Mouse (Mus musculus): Measurements from ENCODE around the gene Srpr.

DNA sequence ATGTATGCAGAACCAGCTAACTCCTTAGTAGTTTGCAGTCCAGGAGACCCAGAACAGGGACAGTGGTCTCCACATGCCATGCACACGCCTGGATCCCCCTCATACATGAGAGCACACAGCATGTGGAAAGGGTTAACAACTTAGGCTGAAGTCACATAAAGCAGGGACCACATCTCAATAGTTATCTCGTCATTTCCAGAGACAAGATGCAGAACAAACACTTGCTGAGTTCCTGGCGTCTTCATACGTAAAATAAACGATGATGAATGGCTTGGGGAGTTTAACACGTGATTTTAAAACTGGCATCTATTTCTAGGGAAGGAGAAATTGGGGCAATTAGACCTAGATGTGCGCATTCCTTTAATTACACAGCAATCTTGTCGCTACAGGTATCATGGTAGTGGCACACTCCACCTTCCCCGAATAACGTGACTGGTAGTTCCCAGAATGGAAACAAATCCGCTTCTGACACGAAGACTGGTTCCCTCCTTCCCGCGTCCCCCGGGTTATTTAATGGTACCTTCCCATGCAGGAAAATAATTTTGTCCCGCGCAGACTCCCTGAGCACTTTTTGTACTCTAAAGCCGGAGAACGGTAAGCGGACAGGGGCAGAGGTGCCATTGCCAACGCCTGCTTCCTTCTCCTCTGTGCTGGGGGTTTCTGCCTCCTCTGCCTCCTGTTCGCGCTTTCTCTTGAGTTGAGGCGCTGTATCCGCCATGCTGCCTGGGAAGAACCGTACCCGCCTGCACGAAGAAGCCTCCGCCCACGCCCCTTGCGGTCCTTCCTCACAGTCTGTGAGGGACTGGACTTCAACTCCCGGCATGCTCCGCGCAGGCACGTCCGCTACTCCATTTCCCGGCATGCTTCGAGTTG lies 24.5 kb upstream of the Srpr start, which contains the start of gene Dcps:
- TF ChIP-seq CTCF (IDR thresholded peaks at IDR 0.05; ENCODE audit: low read depth) (peak; percentile 64), EP300 (IDR thresholded peaks at IDR 0.05; ENCODE audit: low read depth) (no peak)

Measured in liver, embryonic 14.5 days (tissue).